Mouse (Mus musculus): ENCODE results near the gene Ccpg1.

The Ccpg1 gene

DNA sequence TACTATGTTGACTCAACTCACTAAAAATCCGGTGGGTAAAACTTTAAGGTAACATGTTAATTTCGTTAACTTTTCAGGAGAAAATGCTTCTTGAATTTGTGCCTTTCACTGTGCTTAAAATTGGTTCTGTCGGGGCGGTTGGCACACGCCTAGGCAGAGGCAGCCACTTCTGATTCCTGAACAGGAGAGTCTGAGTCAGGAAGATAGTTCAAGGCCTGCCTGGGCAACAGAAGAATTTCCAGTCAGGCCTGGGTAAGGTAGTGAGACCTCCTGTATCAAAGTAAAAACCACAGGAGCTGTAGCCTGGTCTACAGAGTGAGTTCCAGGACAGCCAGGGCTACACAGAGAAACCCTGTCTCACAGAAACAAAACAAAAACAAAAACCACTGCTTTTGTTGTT lies 7.3 kb downstream of the Ccpg1 start:
- in situ Hi-C loops (cut with MboI) = no loop called here

DNA sequence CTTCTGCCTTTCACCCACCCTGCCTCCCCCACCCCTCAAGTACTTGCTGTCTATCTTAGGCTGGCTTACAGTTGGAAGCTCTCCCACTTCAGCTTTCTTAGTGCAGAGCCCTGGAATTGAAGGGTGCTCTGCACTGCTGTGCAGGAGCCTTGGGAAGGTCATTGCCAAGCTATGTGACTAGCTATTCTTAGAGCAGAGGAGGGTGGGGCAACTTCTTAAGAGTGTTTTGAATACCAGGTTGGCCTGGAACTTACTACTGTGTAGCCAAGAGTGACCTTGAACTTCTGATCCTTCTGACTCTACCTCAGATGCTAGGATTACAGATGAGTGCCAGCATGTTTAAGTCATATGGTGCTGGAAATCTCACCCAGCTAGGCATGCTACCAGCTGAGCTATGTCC lies 10.9 kb downstream of the Ccpg1 start:
- in situ Hi-C loops (cut with MboI) = no loop called here

DNA sequence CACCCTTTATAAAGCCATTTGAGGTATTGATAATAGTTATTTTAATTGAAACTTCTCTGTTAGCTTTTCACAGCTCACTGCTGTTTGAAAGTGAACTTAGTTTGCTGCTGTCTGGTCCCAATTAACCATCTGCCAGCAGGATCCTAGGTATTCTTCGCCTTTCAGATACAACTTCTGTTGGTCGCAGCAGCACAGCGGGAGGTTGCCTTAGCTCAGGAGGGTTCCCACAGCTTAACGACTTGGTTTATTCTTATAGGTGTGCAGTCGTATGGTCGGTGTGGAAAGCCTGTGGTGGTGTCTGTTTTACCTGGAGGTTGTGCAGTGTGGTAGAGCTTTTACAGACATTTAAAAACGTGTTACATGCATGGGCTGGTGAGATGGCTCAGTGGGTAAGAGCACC lies 11.6 kb downstream of the Ccpg1 start:
- in situ Hi-C loops (cut with MboI) = no loop called here

DNA sequence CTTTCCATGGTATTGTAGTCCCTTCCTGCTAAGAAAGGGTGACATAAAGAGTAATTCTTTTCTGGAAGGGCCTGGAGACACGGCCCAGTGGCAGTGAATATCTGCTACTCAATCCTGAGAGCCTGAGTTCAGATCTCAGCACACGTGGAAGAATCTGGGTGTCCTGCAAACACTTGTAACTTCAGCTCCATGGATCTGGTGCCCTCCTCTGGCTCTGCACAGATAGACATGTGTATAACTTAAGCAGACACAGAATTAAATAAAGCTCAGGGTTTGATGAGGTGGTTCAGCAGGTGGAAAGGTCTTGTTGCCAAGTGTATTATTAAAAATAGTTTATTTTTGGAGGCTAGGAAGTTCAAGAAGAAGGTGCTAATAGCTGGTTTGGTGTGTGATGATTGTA lies 15.3 kb downstream of the Ccpg1 start:
- in situ Hi-C loops (cut with MboI) = no loop called here

DNA sequence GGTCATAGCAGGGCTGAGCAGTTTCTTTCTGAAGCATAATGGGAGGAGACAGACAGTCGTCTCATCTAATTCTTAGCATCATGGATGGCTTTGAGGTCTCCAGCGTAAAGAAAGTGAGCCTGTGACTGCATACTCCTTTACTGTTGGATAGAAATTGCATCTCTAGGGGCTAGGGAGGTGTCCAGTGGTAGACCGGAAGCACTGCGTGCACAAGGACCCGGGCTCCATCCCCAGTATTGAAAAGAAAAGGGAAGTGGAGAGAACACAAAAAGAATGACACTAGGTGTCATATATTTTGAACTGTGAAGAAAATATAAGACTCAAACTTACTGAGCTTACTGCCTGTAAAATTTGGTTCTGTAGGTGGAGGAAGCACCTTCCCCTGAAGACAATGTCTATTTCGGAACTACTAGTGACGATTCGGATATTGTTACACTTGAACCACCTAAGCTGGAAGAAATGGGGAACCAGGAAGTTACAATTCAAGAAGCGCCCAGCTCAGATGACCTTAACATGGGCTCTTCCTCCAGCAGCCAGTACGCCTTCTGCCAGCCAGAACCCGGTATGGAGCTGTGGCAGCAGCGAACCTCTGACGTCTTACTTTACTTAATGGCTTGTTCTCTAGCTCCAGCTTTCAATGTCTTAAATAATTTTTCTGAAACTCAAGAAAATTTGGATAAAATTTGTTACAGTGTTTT lies 16.2 kb downstream of the Ccpg1 start:
- in situ Hi-C loops (cut with MboI) = no loop called here

DNA sequence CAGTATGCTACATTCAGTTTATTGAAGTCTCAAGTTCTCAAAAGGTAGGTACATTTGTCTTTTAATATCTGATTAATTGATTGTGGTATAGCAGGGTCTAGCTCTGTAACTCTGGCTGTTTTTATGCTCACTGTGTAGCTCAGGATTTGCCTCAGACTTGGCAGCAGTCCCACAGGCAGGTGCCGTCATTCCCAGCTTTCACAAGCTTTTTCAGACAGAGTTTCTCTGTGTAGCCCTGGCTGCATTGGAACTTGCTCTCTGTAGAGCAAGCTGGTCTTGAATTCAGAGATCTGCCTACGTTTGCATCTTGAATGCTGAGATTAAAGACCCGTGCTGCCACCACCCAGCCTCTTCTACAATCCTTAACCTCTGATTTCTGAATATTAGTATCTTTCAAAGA lies 16.9 kb downstream of the Ccpg1 start:
- in situ Hi-C loops (cut with MboI) = no loop called here

DNA sequence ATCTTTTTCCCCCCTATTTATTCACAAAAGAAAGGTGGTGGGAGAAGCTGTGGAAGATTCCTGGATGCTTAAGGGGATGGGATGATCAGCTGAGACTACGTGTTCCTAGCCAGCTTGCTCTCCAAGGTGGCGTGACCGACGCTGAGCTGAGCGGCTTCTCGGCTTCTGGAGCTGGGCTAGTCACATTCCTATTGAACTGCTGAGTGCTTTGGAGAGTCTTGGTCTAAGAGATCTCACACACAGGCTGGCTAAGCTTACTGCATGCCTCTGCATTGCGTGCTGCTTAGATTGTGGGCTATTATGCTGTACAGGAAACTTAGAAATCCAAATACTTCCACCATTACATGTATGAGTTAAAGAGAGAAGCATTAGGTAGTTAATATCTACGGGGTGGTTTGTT lies 18.8 kb downstream of the Ccpg1 start:
- in situ Hi-C loops (cut with MboI) = no loop called here

DNA sequence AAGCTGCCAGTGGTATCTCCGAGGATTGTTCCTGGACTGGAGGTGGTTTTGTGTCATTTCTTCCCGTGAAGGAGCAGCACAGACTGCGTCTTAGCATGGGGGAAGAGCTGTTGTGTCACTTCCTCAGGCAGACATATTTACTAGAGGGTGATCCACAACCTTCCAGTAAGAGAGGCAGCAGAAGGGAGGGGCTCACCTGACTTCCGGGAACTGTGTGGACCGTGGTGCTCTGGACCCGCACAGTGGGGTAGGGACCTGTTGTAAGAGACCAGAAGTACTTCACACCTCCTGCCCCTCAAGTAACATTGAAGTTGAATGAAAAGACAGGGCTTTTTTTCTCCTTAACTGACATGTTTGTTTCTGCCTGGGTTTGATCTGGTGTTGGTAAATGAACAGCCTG lies 19.9 kb downstream of the Ccpg1 start:
- in situ Hi-C loops (cut with MboI) = no loop called here

DNA sequence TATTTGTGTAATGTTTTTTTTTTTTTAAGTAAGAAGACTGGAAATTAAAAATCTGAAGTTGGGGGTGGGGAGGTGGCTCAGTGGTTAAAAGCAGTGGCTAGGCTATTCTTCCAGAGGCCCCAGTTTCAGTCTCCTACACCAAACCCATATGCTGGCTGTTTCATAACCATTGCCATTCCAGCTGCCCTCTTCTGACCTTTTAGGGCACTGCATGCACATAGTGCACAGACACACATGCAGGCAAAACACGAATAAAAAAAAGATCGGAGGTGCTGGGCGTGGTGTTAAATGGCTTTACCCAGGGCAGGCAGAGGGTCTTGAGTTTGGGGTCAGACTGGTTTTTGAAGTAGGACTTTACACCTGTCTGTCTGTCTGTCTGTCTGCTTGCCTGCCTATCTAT lies 20.9 kb downstream of the Ccpg1 start:
- in situ Hi-C loops (cut with MboI) = no loop called here

DNA sequence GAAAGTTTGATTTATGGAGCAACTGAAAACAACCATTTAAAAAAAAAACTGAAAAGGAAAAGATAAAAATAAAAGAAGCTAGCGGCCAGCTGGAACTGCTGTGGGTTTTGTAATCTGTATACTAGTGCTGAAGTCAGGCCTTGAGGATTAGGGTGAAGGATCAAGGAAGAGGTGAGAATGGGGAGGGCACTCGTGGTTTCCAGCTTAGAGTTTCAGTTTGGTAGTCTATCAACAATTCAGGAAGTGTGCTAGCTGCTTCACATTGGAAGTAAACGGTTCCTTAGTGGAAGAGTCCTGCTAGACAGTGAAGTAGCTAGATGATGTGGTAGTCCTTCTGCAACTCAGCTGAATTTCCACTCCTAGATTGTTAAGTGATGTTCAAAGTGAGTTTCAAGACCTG lies 23.2 kb downstream of the Ccpg1 start:
- in situ Hi-C loops (cut with MboI) = no loop called here

DNA sequence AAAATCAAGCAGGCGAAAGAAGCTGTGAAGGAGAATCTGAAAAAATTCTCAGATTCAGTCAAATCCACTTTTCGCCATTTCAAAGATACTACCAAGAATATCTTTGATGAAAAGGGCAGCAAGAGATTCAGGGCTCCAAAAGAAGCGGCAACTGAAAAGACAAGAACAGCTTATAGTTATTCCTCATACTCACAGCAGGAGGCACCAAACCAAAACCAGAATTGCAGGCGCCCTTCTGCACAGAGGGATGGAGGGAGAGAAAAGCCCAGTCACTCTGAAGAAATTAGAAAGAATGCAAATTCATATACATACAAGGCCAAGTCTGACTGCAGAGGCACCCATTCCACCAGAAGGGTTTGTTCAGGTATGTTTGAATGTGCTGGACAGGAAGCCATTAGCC lies 27.4 kb downstream of the Ccpg1 start:
- in situ Hi-C loops (cut with MboI) = no loop called here

DNA sequence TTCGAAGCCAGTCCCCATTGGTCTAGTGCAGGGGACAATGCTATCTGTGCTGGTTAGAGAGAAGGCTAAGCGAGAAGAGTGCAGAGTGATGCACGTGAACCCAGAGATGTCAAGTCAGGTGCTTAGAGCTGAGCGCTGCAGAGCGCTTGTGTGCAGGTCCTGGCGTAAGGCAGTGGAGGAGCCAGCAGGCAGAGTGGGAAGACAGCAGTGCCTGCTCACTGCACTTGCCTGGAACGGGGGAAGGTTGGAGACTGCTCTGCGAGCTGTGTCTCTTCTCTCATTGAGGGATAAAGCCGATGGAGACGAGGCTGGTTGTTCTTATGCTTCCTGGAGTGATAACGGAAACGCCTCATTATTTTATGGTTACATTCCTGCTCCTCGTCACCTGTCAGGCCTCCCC lies 29.5 kb downstream of the Ccpg1 start:
- in situ Hi-C loops (cut with MboI) = no loop called here

DNA sequence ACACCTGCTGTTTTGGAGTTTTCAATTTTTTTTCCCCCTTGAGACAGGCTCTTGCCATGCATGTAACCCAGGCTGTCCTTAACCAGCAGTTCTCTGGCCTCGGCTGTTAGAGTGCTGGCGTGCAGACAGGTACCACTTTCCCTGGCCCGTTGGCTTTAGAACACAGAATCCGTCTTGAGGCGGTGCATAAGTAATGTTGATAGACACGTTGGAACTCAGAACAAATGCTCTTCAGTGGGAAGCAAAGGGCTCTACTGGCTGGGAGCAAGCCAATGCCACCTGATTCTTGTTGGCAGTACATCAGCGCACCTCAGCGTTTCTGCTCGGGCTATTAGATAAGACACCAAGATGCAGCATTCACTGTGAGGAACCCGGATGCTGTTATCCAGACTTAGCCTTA lies 34.6 kb downstream of the Ccpg1 start:
- in situ Hi-C loops (cut with MboI) = no loop called here

DNA sequence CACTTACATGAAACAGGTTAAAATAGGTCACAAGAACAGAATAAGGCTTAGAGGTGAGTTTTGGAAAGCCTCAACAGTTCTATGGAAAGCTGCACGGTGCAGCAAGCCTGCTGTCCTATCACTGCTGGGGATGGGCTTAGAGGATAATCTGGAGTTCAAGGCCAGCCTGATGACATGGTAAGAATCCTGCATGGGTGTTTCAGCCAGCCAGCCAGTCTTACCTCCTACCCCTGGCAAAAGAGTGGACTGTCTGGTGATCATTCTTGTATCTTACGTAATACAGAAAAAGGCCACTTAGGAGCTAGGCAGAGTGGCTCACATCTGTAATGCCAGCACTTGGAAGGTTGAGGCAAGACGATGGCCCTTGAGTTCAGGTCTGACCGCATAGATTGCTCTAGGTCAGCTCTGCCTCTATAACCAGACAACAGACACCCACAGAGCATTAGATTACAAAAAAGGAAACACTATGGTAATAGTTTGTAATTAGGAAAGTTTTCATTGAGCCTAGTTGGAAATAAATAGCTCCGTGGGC lies 35.4 kb downstream of the Ccpg1 start:
- in situ Hi-C loops (cut with MboI) = no loop called here

DNA sequence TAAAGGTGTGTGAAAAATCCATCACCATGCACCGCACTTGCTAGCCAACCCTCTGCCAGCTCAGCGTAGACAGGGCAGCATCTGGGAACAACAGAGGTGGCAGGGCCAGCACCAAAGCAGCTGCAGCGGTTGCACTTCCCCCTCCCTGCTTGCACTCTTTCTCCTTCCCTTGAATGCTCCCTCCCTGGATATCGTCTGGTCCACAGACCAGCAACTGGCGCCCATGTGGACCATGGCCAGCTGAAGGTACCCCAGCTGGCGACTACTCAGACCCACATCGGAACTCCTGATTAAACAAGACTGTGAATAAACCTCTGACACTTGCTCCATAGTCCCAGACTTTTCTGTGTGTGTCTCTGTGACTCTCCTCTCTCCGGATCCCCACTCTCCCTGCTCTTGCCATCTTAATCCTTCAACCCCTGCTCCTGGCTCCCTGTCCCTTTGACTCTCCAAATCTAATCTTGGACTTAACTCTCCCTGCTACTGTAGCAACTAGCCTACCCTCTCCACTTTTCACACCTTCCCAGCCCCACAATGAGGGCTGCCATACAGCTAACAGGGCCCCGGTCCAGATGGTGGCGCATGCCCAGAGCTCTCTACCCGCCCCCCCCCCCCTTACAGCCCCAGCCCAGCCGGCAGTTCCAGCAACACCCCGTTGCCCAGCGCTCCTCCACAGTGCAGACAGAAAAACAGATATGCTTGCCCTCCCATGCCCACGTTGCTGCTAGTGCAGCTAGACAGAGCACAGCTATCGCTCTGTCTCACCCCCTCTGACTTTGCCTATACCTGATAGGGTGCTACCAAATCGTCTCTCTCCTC lies 40.8 kb downstream of the Ccpg1 start:
- in situ Hi-C loops (cut with MboI) = no loop called here

DNA sequence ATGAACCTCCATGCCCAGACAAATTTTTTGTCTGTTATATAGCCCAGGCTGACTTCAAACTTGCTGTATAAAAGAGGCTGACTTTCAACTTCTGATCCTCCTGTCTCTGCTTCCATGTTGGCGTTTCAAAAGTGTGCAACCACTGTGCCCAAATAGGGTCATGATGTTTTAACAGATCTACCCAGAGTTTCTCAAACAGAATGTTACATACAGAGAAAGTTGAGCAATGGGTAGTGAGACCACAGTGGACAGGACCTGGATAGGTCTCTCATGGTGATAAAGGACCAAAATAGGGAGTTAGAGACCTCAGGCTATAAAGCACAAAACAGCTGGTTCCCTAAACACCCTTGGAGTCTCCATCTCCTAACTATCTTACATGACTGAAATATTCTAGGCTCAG lies 45.2 kb downstream of the Ccpg1 start:
- in situ Hi-C loops (cut with MboI) = no loop called here

DNA sequence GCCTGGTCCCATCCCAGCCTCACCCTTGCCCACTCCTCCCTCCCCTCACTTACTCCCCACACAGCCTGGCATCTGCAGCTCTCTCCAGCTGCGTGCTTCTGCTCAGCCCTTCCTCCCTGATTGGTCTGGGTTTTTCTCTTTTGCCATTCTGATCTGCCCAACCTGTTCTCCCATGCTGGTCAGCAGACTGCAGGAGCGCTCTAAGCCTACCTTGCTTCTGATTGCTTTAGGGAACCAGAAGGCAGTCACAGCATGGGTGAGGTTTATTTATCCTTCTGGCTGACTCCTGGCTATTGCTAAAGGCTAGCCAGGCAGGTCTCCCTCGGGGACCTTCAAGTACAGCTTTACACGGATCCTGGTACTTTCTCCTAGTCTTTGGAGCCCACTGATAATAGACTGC lies 46.2 kb downstream of the Ccpg1 start:
- in situ Hi-C loops (cut with MboI) = no loop called here

DNA sequence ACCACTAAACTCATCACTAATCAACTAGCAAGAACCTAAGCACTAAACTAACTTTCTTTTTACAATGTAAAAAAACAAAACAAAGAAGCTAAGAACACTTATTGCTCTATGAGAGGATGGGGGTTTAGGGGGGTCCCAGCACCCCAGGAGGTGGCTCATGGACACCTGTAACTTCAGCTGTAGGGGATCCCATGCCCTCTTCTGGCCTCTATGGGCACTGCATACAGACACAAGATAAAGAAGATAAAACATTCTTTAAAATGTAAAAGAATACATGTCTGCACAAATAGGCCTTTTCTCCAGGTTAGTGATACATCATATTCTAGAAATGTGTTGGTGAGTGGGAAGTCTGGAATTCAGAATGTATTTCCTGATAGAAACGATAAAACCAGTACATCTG lies 48.2 kb downstream of the Ccpg1 start:
- in situ Hi-C loops (cut with MboI) = no loop called here

DNA sequence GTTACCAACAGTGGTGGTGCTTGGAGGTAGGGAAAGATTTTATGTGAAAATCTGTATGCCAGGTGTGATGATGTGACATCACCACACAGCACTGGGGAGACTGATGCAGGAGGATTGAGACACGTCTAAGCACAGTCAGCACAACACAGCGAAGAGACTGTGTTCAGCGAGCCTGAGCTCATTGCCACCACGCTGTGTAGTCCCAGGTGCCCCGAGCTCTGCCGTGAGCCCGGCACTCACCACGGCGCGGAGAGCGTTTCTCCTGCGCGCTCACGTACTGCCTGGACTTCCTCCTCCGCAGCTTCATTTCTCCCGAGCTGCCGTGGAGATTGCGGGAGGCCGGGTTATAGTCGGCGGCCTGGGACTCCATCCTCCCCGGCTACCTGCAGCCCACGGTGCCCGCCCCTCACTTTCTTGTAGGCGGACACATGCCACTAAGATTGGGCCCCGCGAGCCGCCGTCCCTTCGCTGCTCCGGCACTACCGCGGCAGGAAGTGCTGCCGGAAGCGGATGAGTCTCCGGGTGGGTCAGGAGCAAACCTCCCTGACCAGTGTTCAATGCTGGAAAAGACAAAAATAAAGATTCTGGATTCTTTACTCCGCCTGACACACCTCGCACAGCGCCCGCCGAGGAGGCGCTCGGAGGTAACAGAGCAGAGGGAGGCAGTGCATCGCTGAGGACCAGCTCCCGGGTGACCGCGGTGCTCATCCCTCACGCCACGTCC lies 54.2 kb downstream of the Ccpg1 start:
- in situ Hi-C loops (cut with MboI) = no loop called here

DNA sequence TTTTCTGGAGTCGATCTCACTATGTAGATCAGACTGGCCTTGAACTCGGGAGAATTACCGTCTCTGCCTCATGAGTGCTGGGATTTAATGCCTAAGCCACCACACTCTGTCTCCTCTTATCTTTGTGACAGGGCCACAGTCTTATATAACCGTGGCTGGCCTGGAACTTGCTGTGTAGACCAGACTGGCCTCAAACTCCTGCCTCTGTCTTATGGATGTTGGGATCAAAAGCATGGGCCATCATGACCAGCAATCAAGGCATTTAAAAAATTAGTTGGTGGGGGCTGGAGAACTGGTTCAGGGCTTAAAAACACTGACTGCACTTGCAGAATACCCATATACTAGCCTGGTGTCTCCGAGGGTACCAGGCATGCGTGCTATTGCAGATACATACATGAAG lies 54.9 kb downstream of the Ccpg1 start, which contains the start of gene Pigb:
Gene Pigb, minus strand, starts transcription at position 299 of the 400 bp plus-strand sequence.
- in situ Hi-C loops (cut with MboI) = no loop called here

DNA sequence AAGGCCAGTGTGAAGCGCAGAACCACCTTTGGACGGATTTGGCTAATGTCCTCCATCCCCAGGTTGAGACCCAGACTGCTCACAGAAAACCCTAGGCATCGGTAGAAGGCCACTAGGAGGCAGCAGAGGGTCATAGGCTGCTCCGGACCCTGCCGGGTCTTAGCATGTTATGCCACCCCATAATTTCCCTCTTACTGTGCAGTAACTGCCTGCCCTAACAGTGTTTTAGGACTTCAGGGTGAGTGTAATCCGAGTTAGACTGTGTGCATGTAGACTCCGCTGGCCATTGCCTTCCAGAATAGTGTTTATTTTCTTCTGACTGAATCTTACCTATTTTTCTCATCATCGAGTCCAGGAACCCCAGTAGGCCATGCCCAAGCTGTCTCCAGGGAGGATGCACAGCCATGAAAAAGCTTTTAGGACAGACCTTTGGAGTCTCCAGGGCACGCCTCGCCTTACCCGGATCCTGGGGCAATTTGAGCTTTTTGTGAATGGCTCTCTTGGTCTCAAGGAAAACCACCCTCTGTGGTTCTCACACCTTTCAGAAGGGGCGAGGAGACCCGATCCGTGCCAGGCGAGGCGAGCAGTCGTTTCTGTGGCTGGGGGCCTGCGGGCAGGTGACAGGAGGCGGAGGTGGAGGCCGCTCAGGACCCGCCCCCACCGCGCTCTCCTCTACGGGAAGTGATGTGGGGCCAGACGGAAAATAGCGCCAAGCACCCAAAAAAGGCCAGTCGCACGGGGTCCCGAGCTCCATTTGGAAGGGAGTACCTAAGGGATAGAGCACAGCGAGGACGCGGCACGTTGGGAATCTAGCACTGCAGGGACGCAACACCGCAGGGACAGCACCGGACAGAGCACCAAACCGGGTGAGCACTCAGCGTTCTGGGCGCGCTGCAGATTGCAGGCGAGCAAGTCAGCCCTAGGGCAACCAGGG lies 59.2 kb downstream of the Ccpg1 start, which contains the start of gene Rab27a:
Gene Rab27a, plus strand, starts transcription at position 709 of the 934 bp plus-strand sequence.
- in situ Hi-C loops (cut with MboI) = no loop called here

All from mature B cell (primary cell).